Mouse (Mus musculus) CD4-positive, CD25-positive, alpha-beta regulatory T cell, adult 4 months (primary cell): ENCODE results near the gene Fam136a. TPM values are rescaled to one million over a fixed set of nuclear protein-coding genes. Genes with fewer than 3 reads are reported as not detected.

Source experiments
- ATAC-seq: one replicate; pipeline ENCODE4 v1.8.0; 2017
- polyA plus RNA-seq, 2 experiments: library from polyadenylated mRNA; unstranded; fragments of 100-300 nt; shearing (Covaris generic); gene quantifications; one replicate each; pipeline ENCODE4 v1.2.1; 2017

Gene Fam136a
- polyA plus RNA-seq, 2 experiments from 2014 or later = 56.6 to 65.9 TPM

DNA sequence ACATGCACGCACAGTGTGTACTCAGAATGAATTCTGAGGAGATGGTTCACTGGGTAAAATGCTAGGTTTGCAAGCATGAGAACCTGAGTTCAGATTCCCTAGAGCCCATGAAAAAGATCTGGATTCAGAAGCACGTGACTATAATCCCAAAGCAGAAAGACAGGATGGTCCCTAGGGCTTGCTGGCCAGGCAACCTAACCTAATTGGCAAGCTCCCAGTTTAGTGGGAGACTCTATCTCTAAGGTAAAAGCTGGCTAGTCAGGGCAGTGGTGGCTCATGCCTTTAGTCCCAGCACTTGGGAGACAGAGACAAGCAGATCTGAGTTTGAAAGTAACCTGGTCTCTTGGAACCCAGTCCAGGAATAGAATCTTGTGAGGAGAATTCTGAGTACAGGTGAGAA lies 33.5 kb downstream of the Fam136a start:
- ATAC-seq = no peak

DNA sequence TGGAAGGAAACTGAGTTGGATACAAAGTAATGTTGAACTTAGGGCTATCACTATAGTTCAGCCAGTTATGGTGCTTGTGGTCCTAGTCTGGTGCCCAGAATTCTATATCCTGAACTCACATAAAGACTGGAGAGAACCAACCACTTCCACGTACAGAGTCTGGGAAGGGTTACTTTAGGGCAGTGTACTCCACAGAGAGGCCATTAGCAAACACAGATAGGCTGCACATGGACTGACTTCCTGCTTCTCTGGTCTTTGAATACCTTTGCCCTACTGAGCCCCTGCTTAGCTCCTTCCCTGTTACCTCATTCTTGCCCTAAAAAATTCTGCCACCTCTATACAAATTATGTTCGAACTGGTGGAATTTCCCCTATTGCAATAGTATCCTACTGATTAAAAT lies 34.5 kb downstream of the Fam136a start:
- ATAC-seq = no peak

DNA sequence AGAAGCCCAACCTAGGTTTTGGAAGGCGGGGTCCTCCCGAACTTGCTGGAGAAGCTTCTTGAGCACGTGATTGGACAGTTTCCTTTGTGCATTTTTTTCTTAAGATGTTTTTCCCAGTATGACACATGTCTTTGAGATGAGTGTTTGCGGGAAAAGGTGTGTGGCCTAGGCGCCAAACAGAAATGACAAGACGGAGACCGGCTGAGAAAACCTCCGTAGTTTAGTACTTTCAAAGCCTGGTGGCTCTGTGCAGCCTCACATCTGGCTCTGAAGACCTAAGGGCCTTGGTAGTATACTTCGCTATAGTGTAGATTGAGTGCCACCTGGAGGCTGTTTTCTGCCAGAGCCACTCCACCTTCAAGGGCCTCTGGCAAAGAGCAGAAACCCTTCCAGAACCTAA lies 35.5 kb downstream of the Fam136a start:
- ATAC-seq = peak; percentile 66

DNA sequence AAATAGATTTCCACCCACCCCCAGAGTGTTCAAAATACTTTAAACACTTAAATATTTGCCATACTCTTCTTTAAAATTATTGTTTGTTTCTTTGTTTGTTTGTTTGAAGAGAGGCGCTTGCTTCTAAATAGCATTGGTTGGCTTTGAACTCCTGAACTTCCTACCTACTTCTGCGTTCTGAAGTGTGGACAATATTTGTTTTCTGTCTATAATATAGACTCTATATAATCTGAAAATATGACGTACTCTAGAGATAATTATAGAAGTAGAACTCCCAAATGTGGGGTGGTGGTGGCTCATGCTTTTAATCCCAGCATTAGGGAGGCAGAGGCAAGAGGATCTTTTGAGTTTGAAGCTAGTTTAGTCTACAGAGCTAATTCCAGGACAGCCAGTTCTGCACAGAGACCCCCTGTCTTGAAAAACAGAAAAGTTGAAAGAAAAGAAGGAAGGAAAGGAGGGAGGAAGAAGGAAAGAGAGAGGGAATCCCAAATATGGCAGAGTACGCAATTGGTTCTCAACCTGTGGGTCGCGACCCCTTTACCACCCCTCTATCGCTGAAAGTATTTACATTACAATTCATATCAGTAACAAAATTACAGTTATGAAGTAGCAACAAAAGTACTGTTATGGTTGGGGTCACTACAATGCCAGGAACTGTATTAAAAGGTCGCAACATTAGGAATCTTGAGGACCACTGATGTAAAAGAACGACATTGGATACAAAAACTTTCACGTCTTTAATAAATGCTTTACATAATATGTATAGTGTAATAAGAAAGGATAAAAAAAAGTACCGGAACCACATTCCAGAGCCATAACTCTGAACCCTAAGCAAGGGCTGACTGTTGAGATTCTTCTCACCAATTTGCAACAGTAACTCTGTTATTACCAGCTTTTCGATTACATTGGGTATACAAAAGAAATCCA lies 37.5 kb downstream of the Fam136a start:
- no peak for ATAC-seq

DNA sequence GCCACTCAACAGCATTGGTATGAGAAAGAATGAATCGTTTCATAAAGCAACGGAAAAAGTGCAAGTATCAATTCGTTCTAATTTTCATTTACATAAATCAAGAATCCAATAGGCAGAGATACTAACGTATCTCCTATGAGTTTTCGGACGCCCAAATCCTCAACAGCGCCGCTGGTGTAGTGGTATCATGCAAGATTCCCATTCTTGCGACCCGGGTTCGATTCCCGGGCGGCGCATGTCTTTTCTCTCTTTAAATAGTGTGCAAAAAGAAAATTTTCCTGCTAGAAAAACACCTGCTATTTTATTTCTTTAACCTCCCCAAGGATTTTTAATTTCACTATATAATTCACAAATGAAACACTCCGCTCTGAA lies 38.3 kb downstream of the Fam136a start:
- peak; percentile 44 for ATAC-seq

DNA sequence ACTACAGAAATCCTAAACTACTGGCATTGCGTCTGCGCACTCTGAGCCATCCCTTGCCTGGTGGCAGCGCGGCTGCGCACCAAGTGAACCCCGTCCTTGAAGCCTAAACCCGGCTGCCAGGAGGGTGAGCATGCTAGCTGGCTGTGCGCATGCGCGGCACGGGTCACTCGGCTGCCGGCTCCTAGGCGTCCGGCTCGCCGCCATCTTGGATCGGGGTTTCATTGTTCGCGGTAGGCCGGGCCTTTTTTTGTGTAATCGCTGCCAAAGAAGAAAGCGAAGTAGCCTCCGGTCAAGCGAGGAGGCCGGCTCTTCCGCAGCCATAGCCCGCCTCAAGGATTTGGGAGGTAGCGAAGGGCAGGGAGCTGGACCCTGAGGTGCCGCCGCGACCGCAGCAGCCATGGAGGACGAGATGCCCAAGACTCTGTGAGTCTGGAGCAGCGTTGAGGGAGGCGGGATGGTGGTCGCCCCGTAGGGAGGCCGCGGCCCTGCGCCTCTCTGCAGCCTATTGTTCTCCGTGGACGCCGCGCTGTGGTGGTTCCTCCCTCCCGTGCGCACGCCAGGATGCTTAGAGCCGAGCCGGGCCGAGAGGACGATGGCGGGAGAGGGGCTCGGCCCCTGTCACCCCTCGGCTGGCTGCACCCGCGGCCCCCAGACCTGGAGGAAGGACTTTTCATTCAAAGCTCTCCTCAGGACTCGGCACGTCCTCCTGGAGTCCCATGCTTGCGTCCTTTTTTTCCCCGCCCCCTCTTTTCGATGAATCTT lies 38.8 kb downstream of the Fam136a start, which contains the start of gene Tia1:
Gene Tia1 (plus strand): TSS at position 120 of the 762 bp plus-strand sequence.
- ATAC-seq = peak; percentile 85

DNA sequence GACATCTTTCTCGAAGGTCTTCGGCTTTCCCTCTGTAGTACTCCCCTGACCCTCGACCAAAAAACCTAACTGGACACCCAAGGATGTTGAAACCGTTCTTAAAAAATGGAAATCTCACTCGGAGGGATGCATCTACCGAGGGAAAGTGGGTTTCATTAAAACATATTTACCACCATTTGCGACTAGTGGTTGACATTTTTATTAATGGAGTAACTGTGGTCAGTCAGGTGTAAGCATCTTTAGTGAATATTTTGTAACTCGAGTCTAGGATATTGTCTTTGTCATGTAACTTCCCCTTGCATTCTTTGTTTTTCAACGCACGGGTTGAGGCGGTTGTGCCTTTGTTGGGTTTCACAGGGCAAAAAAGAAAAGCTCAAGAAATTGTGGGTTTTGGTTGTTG lies 39.5 kb downstream of the Fam136a start:
- ATAC-seq = no peak

DNA sequence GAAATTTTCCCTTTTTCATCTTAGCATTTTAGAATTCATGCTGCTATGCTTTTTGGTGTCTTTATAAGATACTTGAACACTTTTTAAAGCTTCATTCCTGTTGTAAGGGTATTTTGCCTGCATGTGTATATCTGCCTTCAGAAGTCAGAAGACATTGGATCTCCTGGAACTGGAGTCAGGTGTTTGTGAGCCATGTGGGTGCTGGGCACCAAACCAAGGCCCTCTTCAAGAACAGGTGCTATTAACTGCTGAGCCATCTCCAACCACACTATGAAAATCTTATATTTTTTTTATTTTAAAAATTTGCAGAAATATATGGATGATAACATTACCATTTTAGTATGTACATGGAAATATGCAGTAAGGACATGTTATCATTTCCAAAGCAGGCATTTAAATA lies 40.9 kb downstream of the Fam136a start:
- ATAC-seq = no peak

DNA sequence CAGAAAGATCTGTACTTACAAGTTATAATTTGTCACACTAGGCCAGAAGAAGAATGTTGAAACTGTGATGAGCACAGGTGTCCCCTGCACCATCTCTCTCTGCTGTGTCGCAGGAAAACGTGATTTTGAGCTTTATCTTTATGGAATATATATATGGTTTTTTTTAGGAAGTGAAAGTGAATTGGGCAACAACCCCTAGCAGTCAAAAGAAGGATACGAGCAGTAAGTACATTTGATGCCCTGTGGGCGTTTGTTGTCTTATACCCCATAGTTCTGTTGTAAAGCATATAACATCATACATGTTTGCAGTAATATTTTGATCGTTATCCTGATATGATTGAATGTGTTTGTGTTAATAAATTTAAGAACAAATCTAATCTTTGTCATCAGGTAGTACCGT lies 53.3 kb downstream of the Fam136a start:
- no peak for ATAC-seq

DNA sequence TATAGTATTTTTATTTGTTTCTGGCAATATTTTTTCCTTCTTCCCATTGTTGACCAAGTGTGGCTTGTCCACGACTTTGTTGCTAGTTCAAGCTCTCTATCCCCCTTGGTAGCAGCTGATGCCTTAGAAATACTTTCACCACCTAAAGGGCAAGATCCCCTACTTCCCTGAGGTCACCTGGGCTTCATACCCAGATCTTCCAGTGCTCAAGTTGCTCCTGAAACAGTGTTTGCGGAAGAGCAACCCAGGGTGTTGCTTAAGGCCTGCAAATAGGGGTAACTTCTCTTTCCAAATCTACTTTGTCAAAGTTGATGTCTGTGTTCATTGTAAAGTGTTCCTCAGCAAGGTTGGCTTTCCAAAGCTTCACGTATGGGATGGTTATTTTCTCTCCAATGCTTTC lies 53.8 kb downstream of the Fam136a start:
- ATAC-seq = no peak

Other genes with a start within 250 kb of the Fam136a start
- under 1 TPM in 1 of 2 experiments, not detected in 1; 0.30 TPM for gene Tgfa, start 170.4 kb upstream of the Fam136a start, polyA plus RNA-seq
- 100 to 1,000 TPM; 319 to 477 TPM for gene Snrpg, start 5.7 kb downstream of the Fam136a start, polyA plus RNA-seq
- 10 to 100 TPM in 1 of 2 experiments, 1 to 10 TPM in 1; 8.5 to 10.4 TPM for gene Pcyox1, start 31.5 kb downstream of the Fam136a start, polyA plus RNA-seq
- 100 to 1,000 TPM; 117 to 139 TPM for gene Tia1, start 38.6 kb downstream of the Fam136a start, polyA plus RNA-seq
- gene Gm44790, start 61.0 kb downstream of the Fam136a start, polyA plus RNA-seq = not detected
- 10 to 100 TPM; 41.0 to 43.8 TPM for gene C87436, start 72.7 kb downstream of the Fam136a start, polyA plus RNA-seq
- 10 to 100 TPM; 18.5 to 35.3 TPM for gene Pcbp1, start 160.7 kb downstream of the Fam136a start, polyA plus RNA-seq